Mouse (Mus musculus): Measurements from ENCODE around the gene Irf2bpl. TPM values are rescaled to one million over a fixed set of nuclear protein-coding genes. Genes with fewer than 3 reads are reported as not detected.

The Irf2bpl gene
- total and polyA plus RNA-seq, 3 experiments = 20.1 to 36.9 (median 32.6) TPM

- Histone ChIP-seq H3K4me1 (ENCODE audit: control insufficient read depth, insufficient read depth, low read length) (peaks cover 15% of the 10 kb centered on the region), H3K27me3 (ENCODE audit: control insufficient read depth, insufficient read depth, low read length) (no peaks in the 10 kb centered on the region), H3K79me2 (replicated peaks; ENCODE audit: control insufficient read depth, insufficient read depth, low read length) (peaks cover 8% of the 10 kb centered on the region), H3K9ac (ENCODE audit: low read depth, low read length) (no peak overlapping the region), H3K36me3 (ENCODE audit: control insufficient read depth, insufficient read depth, low read length) (peaks cover 12% of the 10 kb centered on the region; the same call in 1 of the 2 replicates), H3K27ac (peak overlapping the region; percentile 75), H3K4me3 (peak overlapping the region; percentile 93; the same call in 1 of the 2 replicates)
- DNase-seq = no peak
- no peak for TF ChIP-seq EP300 (IDR thresholded peaks at IDR 0.05; ENCODE audit: insufficient read depth, low read depth, low read length)
- TF ChIP-seq POLR2A (IDR thresholded peaks at IDR 0.05; ENCODE audit: insufficient read depth, low read depth, low read length) = no peak
- 61% methylated on average over 3 of the region's 3 CpGs for WGBS
- intact Hi-C loops (cut with DNase I) = no loop called here
Observed at GRCm38 (mm10) chr12:86880090-86880723, 4.4 kb downstream of the Irf2bpl start.

GRCm38 (mm10) chr12:86879446-86880085, 5.0 kb downstream of the Irf2bpl start:
- peak overlapping the region; percentile 75 for H3K27ac ChIP-seq
- TF ChIP-seq POLR2A (IDR thresholded peaks at IDR 0.05; ENCODE audit: insufficient read depth, low read depth, low read length) = peak; percentile 53; the same call in 1 of the 2 replicates
- TF ChIP-seq CTCF (IDR thresholded peaks at IDR 0.05) = no peak
- TF ChIP-seq EP300 (IDR thresholded peaks at IDR 0.05; ENCODE audit: insufficient read depth, low read depth, low read length) = peak; percentile 74
- peak; percentile 21 to 30 for DNase-seq
- H3K9ac ChIP-seq (ENCODE audit: low read depth, low read length) = no peak overlapping the region; the same call in 1 of the 2 replicates
- peaks cover 8% of the 10 kb centered on the region for H3K79me2 ChIP-seq (replicated peaks; ENCODE audit: control insufficient read depth, insufficient read depth, low read length)
- H3K36me3 ChIP-seq (ENCODE audit: control insufficient read depth, insufficient read depth, low read length) = peaks cover 11% of the 10 kb centered on the region; the same call in 1 of the 2 replicates
- intact Hi-C loops (cut with DNase I) = loop anchor here (2.0 kb wide), 1 partner anchor 41 kb away; no protein-coding TSS in a partner anchor
- peaks cover 15% of the 10 kb centered on the region for H3K4me1 ChIP-seq (ENCODE audit: control insufficient read depth, insufficient read depth, low read length)
- 36% methylated on average over 6 of the region's 6 CpGs for WGBS
- no peak overlapping the region for H3K4me3 ChIP-seq
- no peaks in the 10 kb centered on the region for H3K27me3 ChIP-seq (ENCODE audit: control insufficient read depth, insufficient read depth, low read length)

GRCm38 (mm10) chr12:86878426-86879353, 5.9 kb downstream of the Irf2bpl start:
- intact Hi-C loops (cut with DNase I) = loop anchor here (2.0 kb wide), 1 partner anchor 40 kb away; no protein-coding TSS in a partner anchor

GRCm38 (mm10) chr12:86876981-86877380, 7.6 kb downstream of the Irf2bpl start:
- WGBS = 93% methylated on average over 4 of the region's 4 CpGs
- Histone ChIP-seq H3K79me2 (replicated peaks; ENCODE audit: control insufficient read depth, insufficient read depth, low read length) (peaks cover 4% of the 10 kb centered on the region), H3K36me3 (ENCODE audit: control insufficient read depth, insufficient read depth, low read length) (peaks cover 13% of the 10 kb centered on the region; the same call in 1 of the 2 replicates), H3K4me1 (ENCODE audit: control insufficient read depth, insufficient read depth, low read length) (peaks cover 21% of the 10 kb centered on the region), H3K9ac (ENCODE audit: low read depth, low read length) (no peak overlapping the region), H3K27me3 (ENCODE audit: control insufficient read depth, insufficient read depth, low read length) (no peaks in the 10 kb centered on the region), H3K27ac (no peak overlapping the region), H3K4me3 (no peak overlapping the region)
- TF ChIP-seq POLR2A (IDR thresholded peaks at IDR 0.05; ENCODE audit: insufficient read depth, low read depth, low read length) (no peak), EP300 (IDR thresholded peaks at IDR 0.05; ENCODE audit: insufficient read depth, low read depth, low read length) (no peak)
- intact Hi-C loops (cut with DNase I) = no loop called here
- no peak for DNase-seq

More at GRCm38 (mm10) chr12:86878426-86879353, 5.9 kb downstream of the Irf2bpl start:
- 25% methylated on average over 16 of the region's 16 CpGs for WGBS
- H3K79me2 ChIP-seq (replicated peaks; ENCODE audit: control insufficient read depth, insufficient read depth, low read length) = peaks cover 8% of the 10 kb centered on the region
- TF ChIP-seq EP300 (IDR thresholded peaks at IDR 0.05; ENCODE audit: insufficient read depth, low read depth, low read length) = 0 out of 2 replicates have a peak, but pooled peaks have one; percentile 50
- no peak for TF ChIP-seq CTCF (IDR thresholded peaks at IDR 0.05)
- H3K9ac ChIP-seq (ENCODE audit: low read depth, low read length) = peak overlapping the region; percentile 46
- peaks cover 11% of the 10 kb centered on the region; the same call in 1 of the 2 replicates for H3K36me3 ChIP-seq (ENCODE audit: control insufficient read depth, insufficient read depth, low read length)
- H3K27me3 ChIP-seq (ENCODE audit: control insufficient read depth, insufficient read depth, low read length) = no peaks in the 10 kb centered on the region
- peak overlapping the region; percentile 75 for H3K27ac ChIP-seq
- no peak overlapping the region for H3K4me3 ChIP-seq
- DNase-seq = no peak
- H3K4me1 ChIP-seq (ENCODE audit: control insufficient read depth, insufficient read depth, low read length) = peaks cover 15% of the 10 kb centered on the region

GRCm38 (mm10) chr12:86876116-86876515, 8.5 kb downstream of the Irf2bpl start:
- Histone ChIP-seq H3K36me3 (ENCODE audit: control insufficient read depth, insufficient read depth, low read length) (peaks cover 13% of the 10 kb centered on the region; the same call in 1 of the 2 replicates), H3K27ac (no peak overlapping the region), H3K27me3 (ENCODE audit: control insufficient read depth, insufficient read depth, low read length) (no peaks in the 10 kb centered on the region), H3K4me1 (ENCODE audit: control insufficient read depth, insufficient read depth, low read length) (peaks cover 22% of the 10 kb centered on the region), H3K4me3 (no peak overlapping the region), H3K79me2 (replicated peaks; ENCODE audit: control insufficient read depth, insufficient read depth, low read length) (no peaks in the 10 kb centered on the region), H3K9ac (ENCODE audit: low read depth, low read length) (no peak overlapping the region)
- no peak for DNase-seq
- WGBS = 90% methylated on average over 5 of the region's 5 CpGs
- no peak for TF ChIP-seq POLR2A (IDR thresholded peaks at IDR 0.05; ENCODE audit: insufficient read depth, low read depth, low read length)
- TF ChIP-seq EP300 (IDR thresholded peaks at IDR 0.05; ENCODE audit: insufficient read depth, low read depth, low read length) = no peak
- TF ChIP-seq CTCF (IDR thresholded peaks at IDR 0.05) = no peak
- intact Hi-C loops (cut with DNase I) = no loop called here
